Mouse (Mus musculus): Measurements from ENCODE around the gene D8Ertd738e.

GRCm38 (mm10) chr8:84272302-84272701 is 22.8 kb upstream of the D8Ertd738e start:
- TF ChIP-seq CTCF (IDR thresholded peaks at IDR 0.05) (no peak), POLR2A (IDR thresholded peaks at IDR 0.05; ENCODE audit: insufficient read depth, low read depth, low read length) (no peak), EP300 (IDR thresholded peaks at IDR 0.05; ENCODE audit: insufficient read depth, low read depth, low read length) (no peak)
